Mouse (Mus musculus) thymus, adult 2 months (tissue): ENCODE measurements around the gene Tspan9.

Source experiments
- CTCF ChIP-seq: fragments of 200-500 bp; IDR thresholded peaks from 2 replicates; pipeline ENCODE4 v1.5.1; 2012; ENCODE audit warnings: mild to moderate bottlenecking, control low read depth, low read length, moderate library complexity, borderline replicate concordance; ENCODE audit not compliant: control insufficient read depth, poor library complexity, insufficient read depth; ENCODE audit errors: extremely low read depth
- POLR2A ChIP-seq: fragments of 200-500 bp; IDR thresholded peaks from 2 replicates; pipeline ENCODE4 v1.6.1; 2012; ENCODE audit warnings: mild to moderate bottlenecking, low read length, control low read depth, moderate library complexity; ENCODE audit not compliant: control insufficient read depth, poor library complexity, insufficient read depth; ENCODE audit errors: extremely low read depth

- TF ChIP-seq CTCF = no peak
- no peak for TF ChIP-seq POLR2A
Measured at GRCm38 (mm10) chr6:127916993-127917392, 226.4 kb downstream of the Tspan9 start.
